Mouse (Mus musculus) erythroblast, embryonic 14.5 days (primary cell): Measurements from ENCODE around the gene Klhl26.

Experiments used
- GATA1 ChIP-seq: IDR thresholded peaks from 2 replicates; pipeline ENCODE4 v1.6.1; 2012; ENCODE audit warnings: low read length, inconsistent platforms, mixed read lengths
- TAL1 ChIP-seq: IDR thresholded peaks from 3 replicates; pipeline ENCODE4 v1.6.1; 2012; ENCODE audit warnings: low read length, inconsistent platforms, mixed read lengths

GRCm38 (mm10) chr8:70493692-70494415 lies 17.1 kb upstream of the Klhl26 start:
- no peak for TF ChIP-seq GATA1
- TF ChIP-seq TAL1, result no peak
